Comparison of ENCODE assay signal across 24 mouse cellular contexts in the genomic region with DNA sequence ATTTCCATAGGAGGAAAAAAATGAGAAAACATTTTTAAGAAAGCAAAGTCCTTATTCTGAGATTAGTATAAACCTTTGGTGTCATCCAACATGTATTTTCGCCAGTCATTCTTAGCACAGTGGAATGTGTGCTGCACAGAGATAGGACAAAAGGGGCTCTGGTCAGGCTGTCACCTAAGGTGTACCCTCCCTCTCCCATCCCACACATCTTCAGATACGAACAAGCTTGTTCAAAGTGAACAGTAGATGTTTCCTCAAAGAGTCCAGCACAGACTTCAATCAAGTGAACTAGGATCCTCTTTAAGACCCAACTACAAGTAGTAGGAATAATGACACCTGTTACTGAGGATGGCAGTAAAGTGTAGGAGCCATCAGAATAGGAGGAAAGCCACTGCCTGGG. TPM values are rescaled to one million over a fixed set of nuclear protein-coding genes. Genes with fewer than 3 reads are reported as not detected.
DNase-seq lines count a peak whose midpoint lies in the region; ATAC-seq and TF ChIP-seq lines count a peak whose summit lies in the region.
"Had no signal": no experiment of that assay in that cellular context is flagged by ENCODE, and none has a peak within 500 bp of the region (broad histone marks: within the 10 kb centered on the region; RNA-seq: fewer than 3 reads in every experiment).

No protein-coding gene starts in this region.

- peak; percentile 55; the same call in 1 of the 2 replicates for ATAC-seq in liver, embryonic 12.5 days
- no peak for ATAC-seq in liver, embryonic 11.5 days (replicated peaks; ENCODE audit: low FRiP score)
- no peak for ATAC-seq in midbrain, postnatal 0 days (ENCODE audit: low FRiP score)
- ATAC-seq: activated CD4-positive, CD25-positive, alpha-beta regulatory T cell, adult 4 months; CD4-positive, CD25-positive, alpha-beta regulatory T cell, adult 4 months; forebrain, embryonic 13.5 days; forebrain, embryonic 15.5 days; Patski had no signal

- H3K4me3 ChIP-seq in liver, embryonic 12.5 days, result no peak overlapping the region
- H3K4me3 ChIP-seq in liver, embryonic 11.5 days (ENCODE audit: low read depth, low read length), result no peak overlapping the region
- H3K4me3 ChIP-seq in midbrain, postnatal 0 days (ENCODE audit: low read depth, low read length), result no peak overlapping the region
- no peak overlapping the region for H3K4me3 ChIP-seq in midbrain, embryonic 10.5 days
- H3K4me3 ChIP-seq: embryonic facial prominence, embryonic 10.5 days; embryonic facial prominence, embryonic 12.5 days; forebrain, embryonic 13.5 days; forebrain, embryonic 15.5 days had no signal

- H3K4me1 ChIP-seq in liver, embryonic 12.5 days, result peaks cover 10% of the 10 kb centered on the region
- no peaks in the 10 kb centered on the region for H3K4me1 ChIP-seq in liver, embryonic 11.5 days (replicated peaks; ENCODE audit: control insufficient read depth, insufficient read depth, low read length)
- no peaks in the 10 kb centered on the region for H3K4me1 ChIP-seq in midbrain, postnatal 0 days (ENCODE audit: insufficient read depth, low read length)
- peaks cover 5% of the 10 kb centered on the region; the same call in 1 of the 2 replicates for H3K4me1 ChIP-seq in midbrain, embryonic 10.5 days
- H3K4me1 ChIP-seq: embryonic facial prominence, embryonic 10.5 days; embryonic facial prominence, embryonic 12.5 days had no signal

- H3K36me3 ChIP-seq in liver, embryonic 12.5 days, result peaks cover 85% of the 10 kb centered on the region
- peaks cover 48% of the 10 kb centered on the region for H3K36me3 ChIP-seq in liver, embryonic 11.5 days (ENCODE audit: control insufficient read depth, insufficient read depth, low read length)
- H3K36me3 ChIP-seq in midbrain, postnatal 0 days (ENCODE audit: insufficient read depth, low read length), result peaks cover 30% of the 10 kb centered on the region
- H3K36me3 ChIP-seq in midbrain, embryonic 10.5 days, result peaks cover 92% of the 10 kb centered on the region

- 75% methylated on average over 2 of the region's 2 CpGs for WGBS in liver, embryonic 12.5 days (ENCODE audit: insufficient replicate concordance)
- 82% methylated on average over 2 of the region's 2 CpGs for WGBS in liver, embryonic 11.5 days
- WGBS in midbrain, postnatal 0 days, result 96% methylated on average over 2 of the region's 2 CpGs
- 92% methylated on average over 2 of the region's 2 CpGs for WGBS in midbrain, embryonic 10.5 days

- no peaks in the 10 kb centered on the region for H3K27me3 ChIP-seq in liver, embryonic 12.5 days (replicated peaks)
- H3K27me3 ChIP-seq in liver, embryonic 11.5 days (replicated peaks; ENCODE audit: control insufficient read depth, insufficient read depth, low read length), result no peaks in the 10 kb centered on the region
- H3K27me3 ChIP-seq in midbrain, postnatal 0 days (ENCODE audit: insufficient read depth, low read length), result no peaks in the 10 kb centered on the region
- no peaks in the 10 kb centered on the region for H3K27me3 ChIP-seq in midbrain, embryonic 10.5 days (ENCODE audit: low read depth, poor library complexity, severe bottlenecking)
- H3K27me3 ChIP-seq: CH12.LX; embryonic facial prominence, embryonic 12.5 days; forebrain, embryonic 13.5 days; forebrain, embryonic 15.5 days; Patski had no signal

- no peaks in the 10 kb centered on the region for H3K9me3 ChIP-seq in liver, embryonic 12.5 days (replicated peaks)
- no peaks in the 10 kb centered on the region for H3K9me3 ChIP-seq in liver, embryonic 11.5 days (ENCODE audit: control insufficient read depth, low read length)
- H3K9me3 ChIP-seq in midbrain, postnatal 0 days (ENCODE audit: low read length), result no peaks in the 10 kb centered on the region
- H3K9me3 ChIP-seq in midbrain, embryonic 10.5 days (replicated peaks), result no peaks in the 10 kb centered on the region
- H3K9me3 ChIP-seq: embryonic facial prominence, embryonic 10.5 days; embryonic facial prominence, embryonic 12.5 days; forebrain, embryonic 13.5 days; forebrain, embryonic 15.5 days; G1E had no signal

- H3K27ac ChIP-seq in liver, embryonic 12.5 days, result no peak overlapping the region
- no peak overlapping the region for H3K27ac ChIP-seq in liver, embryonic 11.5 days (ENCODE audit: low read depth, low read length)
- H3K27ac ChIP-seq in midbrain, postnatal 0 days (ENCODE audit: low read depth, low read length), result no peak overlapping the region
- H3K27ac ChIP-seq in midbrain, embryonic 10.5 days (replicated peaks), result no peak overlapping the region
- H3K27ac ChIP-seq: embryonic facial prominence, embryonic 10.5 days; embryonic facial prominence, embryonic 12.5 days; forebrain, embryonic 13.5 days had no signal

- no peak overlapping the region for H3K4me2 ChIP-seq in liver, embryonic 12.5 days
- no peak overlapping the region for H3K4me2 ChIP-seq in liver, embryonic 11.5 days
- peak overlapping the region; percentile 0; the same call in 1 of the 2 replicates for H3K4me2 ChIP-seq in midbrain, postnatal 0 days (ENCODE audit: low read depth, low read length, poor library complexity, severe bottlenecking)
- H3K4me2 ChIP-seq: embryonic facial prominence, embryonic 12.5 days; forebrain, embryonic 13.5 days; forebrain, embryonic 15.5 days had no signal

- DNase-seq in heart, adult 11 months, result peak; percentile 58
- DNase-seq in heart, adult 9 months (ENCODE audit: low spot score in 2 of 2), result no peak
- DNase-seq in liver, embryonic 11.5 days (ENCODE audit: low spot score), result no peak
- no peak for DNase-seq in midbrain, postnatal 0 days (ENCODE audit: low spot score)
- no peak for DNase-seq in midbrain, embryonic 10.5 days (ENCODE audit: low spot score)
- DNase-seq: adrenal gland, adult 8-10 months; adrenal gland, postnatal 14 days; adrenal gland, postnatal 36 days; B cell, adult 2 months; cerebellum, adult 11-12 months; cerebellum, adult 2 months; cerebellum, adult 9-10 months; cerebellum, postnatal 10 days; cerebellum, postnatal 25 days had no signal

- no peak for TF ChIP-seq CTCF in midbrain, postnatal 0 days (IDR thresholded peaks at IDR 0.05)

- no peak overlapping the region for H3K9ac ChIP-seq in liver, embryonic 12.5 days
- H3K9ac ChIP-seq in liver, embryonic 11.5 days (ENCODE audit: low read depth, low read length), result no peak overlapping the region
- H3K9ac ChIP-seq in midbrain, postnatal 0 days (replicated peaks; ENCODE audit: low read length, poor library complexity, severe bottlenecking), result no peak overlapping the region
- H3K9ac ChIP-seq: embryonic facial prominence, embryonic 12.5 days; forebrain, embryonic 13.5 days; forebrain, embryonic 15.5 days had no signal

RNA-seq across cellular contexts. Expression of a gene that starts 12.1 kb away (rescaled TPM):
- polyA plus RNA-seq in liver, embryonic 12.5 days (2016; fragmentation: Nextera tagmentation; extraction: Ambion mirVana), result 127 and 135 TPM in 2 replicates
- 189 and 224 TPM in 2 replicates for polyA plus RNA-seq in liver, embryonic 11.5 days (2014; fragmentation: Nextera tagmentation; extraction: Ambion mirVana)
- 29.2 and 35.9 TPM in 2 replicates for total RNA-seq in midbrain, postnatal 0 days (2014; rRNA removed)
- 141 and 144 TPM in 2 replicates for polyA plus RNA-seq in midbrain, postnatal 0 days (2015; fragmentation: Nextera tagmentation; extraction: Ambion mirVana)
- 277 and 292 TPM in 2 replicates for polyA plus RNA-seq in midbrain, embryonic 10.5 days (2016; fragmentation: Nextera tagmentation; extraction: Ambion mirVana)
